Mouse (Mus musculus) liver, embryonic 14.5 days (tissue): ENCODE results near the gene Ccdc12. TPM values are rescaled to one million over a fixed set of nuclear protein-coding genes. Genes with fewer than 3 reads are reported as not detected.
A peak's percentile ranks its signal among the peaks of the same experiment; 100 is the strongest.

Source experiments
- ATAC-seq: fragments of 200-750 bp; cut with Nextera tagmentation; 2 replicates; pipeline ENCODE4 v1.8.0; 2017; ENCODE audit warnings: moderate number of reproducible peaks, mild to moderate bottlenecking, moderate library complexity; ENCODE audit not compliant: insufficient read depth
- DNase-seq, 3 experiments: peaks; one replicate each; pipeline ENCODE4 v3.0.0-alpha.2; 2012 to 2013; ENCODE audit warnings: low read depth in 3 of 3, low spot score in 3 of 3
- H3K27ac ChIP-seq: fragments of 300-500 bp; sonication (generic); 2 replicates; pipeline ENCODE4 v1.5.1; 2014; ENCODE audit warnings: moderate library complexity, mild to moderate bottlenecking, control low read depth, inconsistent platforms
- H3K27me3 ChIP-seq: fragments of 300-500 bp; sonication (generic); 2 replicates; pipeline ENCODE4 v1.6.1; 2014; ENCODE audit warnings: mild to moderate bottlenecking, low read length, moderate library complexity; ENCODE audit not compliant: control insufficient read depth, insufficient read depth
- H3K36me3 ChIP-seq: fragments of 300-500 bp; sonication (generic); replicated peaks from 2 replicates; pipeline ENCODE4 v1.6.1; 2014; ENCODE audit warnings: low read depth; ENCODE audit not compliant: control insufficient read depth, insufficient read depth
- H3K4me1 ChIP-seq, 2 experiments: fragments of 200-500 bp in 1 of 2; fragments of 300-500 bp in 1 of 2; sonication (generic) in 1 of 2; replicated peaks; 2 replicates each; pipeline ENCODE4 v1.6.1; 2012 to 2014; ENCODE audit warnings: antibody characterized with exemption in 1 of 2, inconsistent platforms in 1 of 2, low read length in 1 of 2; ENCODE audit not compliant: control insufficient read depth in 2 of 2, insufficient read depth in 2 of 2
- H3K4me2 ChIP-seq: fragments of 300-500 bp; sonication (generic); 2 replicates; pipeline ENCODE4 v1.6.1; 2014; ENCODE audit warnings: low read depth, mild to moderate bottlenecking, control low read depth, moderate library complexity
- H3K4me3 ChIP-seq, 2 experiments: fragments of 200-500 bp in 1 of 2; fragments of 300-500 bp in 1 of 2; sonication (generic) in 1 of 2; 2 replicates each; pipeline ENCODE4 v1.5.1; 2012 to 2014; ENCODE audit warnings: low read depth in 2 of 2, low read length in 2 of 2, mild to moderate bottlenecking in 2 of 2, control low read depth in 1 of 2, inconsistent platforms in 1 of 2, moderate library complexity in 1 of 2; ENCODE audit not compliant: insufficient read depth in 1 of 2
- H3K9ac ChIP-seq: fragments of 300-500 bp; sonication (generic); replicated peaks from 2 replicates; pipeline ENCODE4 v1.6.1; 2014; ENCODE audit warnings: mild to moderate bottlenecking, control low read depth, moderate library complexity
- H3K9me3 ChIP-seq: fragments of 300-500 bp; sonication (generic); 2 replicates; pipeline ENCODE4 v1.6.1; 2016; ENCODE audit warnings: low read length, mixed read lengths; ENCODE audit not compliant: control insufficient read depth
- CTCF ChIP-seq: IDR thresholded peaks from 2 replicates; pipeline ENCODE4 v1.5.1; 2016; ENCODE audit warnings: antibody characterized with exemption, low read depth, control low read depth
- EP300 ChIP-seq: IDR thresholded peaks from 2 replicates; pipeline ENCODE4 v1.6.1; 2016; ENCODE audit warnings: antibody characterized with exemption, low read depth
- WGBS: fragments of 180-500 bp; shearing (Covaris S2); extraction: QIAGEN DNeasy Blood & Tissue Kit; methylation state at CpG from one replicate; pipeline ENCODE4 v1.1.7; 2014; ENCODE audit not compliant: insufficient replicate concordance; 5-methylcytosine and 5-hydroxymethylcytosine counted together
- polyA plus RNA-seq, 2 experiments: library from polyadenylated mRNA; depleted of rRNA in 1 of 2; stranded (reverse) in 1 of 2; unstranded in 1 of 2; fragments of >200 nt; fragmentation: Nextera tagmentation in 1 of 2; extraction: Ambion mirVana in 1 of 2; gene quantifications; 2 replicates each; pipeline versions ENCODE4 v1.2.1 to v1.2.3; 2012 to 2014

Gene Ccdc12
- polyA plus RNA-seq, 2 experiments = 64.5 to 66.0 TPM

- Histone ChIP-seq H3K9me3 (no peaks in the 10 kb centered on the region), H3K4me1 (no peaks in the 10 kb centered on the region), H3K9ac (no peak overlapping the region), H3K4me3 (no peak overlapping the region), H3K27ac (no peak overlapping the region), H3K4me2 (no peak overlapping the region), H3K27me3 (no peaks in the 10 kb centered on the region), H3K36me3 (no peaks in the 10 kb centered on the region; the same call in 1 of the 2 replicates)
- DNase-seq (no peak), ATAC-seq (no peak)
- TF ChIP-seq EP300 (no peak), CTCF (no peak)
- 71% methylated on average over 6 of the region's 6 CpGs for WGBS
These were observed 55.7 kb downstream of the Ccdc12 start for GRCm38 (mm10) chr9:110711996-110712395.

DNA sequence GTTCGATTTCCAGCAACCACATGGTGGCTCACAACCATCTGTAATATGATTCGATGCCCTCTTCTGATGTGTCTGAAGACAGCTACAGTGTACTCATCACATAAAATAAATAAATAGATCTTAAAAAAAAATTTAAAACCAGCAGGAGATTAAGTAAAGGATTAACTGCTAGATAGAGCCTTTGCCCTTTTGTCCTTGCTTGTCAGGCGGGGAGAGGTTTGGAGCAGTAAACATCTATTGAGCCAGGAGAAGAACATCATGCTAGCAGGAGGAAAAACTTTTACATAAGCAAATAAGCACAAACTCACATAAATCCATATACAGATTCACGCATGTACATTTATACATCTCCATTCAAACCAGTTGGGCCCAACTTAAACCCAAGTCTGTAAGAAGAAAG is 56.2 kb downstream of the Ccdc12 start:
- Histone ChIP-seq H3K9ac (no peak overlapping the region), H3K4me3 (no peak overlapping the region), H3K36me3 (no peaks in the 10 kb centered on the region; the same call in 1 of the 2 replicates), H3K27ac (no peak overlapping the region), H3K9me3 (no peaks in the 10 kb centered on the region), H3K27me3 (no peaks in the 10 kb centered on the region), H3K4me1 (no peaks in the 10 kb centered on the region), H3K4me2 (no peak overlapping the region)
- no peak for DNase-seq
- WGBS = 74% methylated on average over 4 of the region's 4 CpGs
- no peak for ATAC-seq
- TF ChIP-seq CTCF (no peak), EP300 (no peak)

GRCm38 (mm10) chr9:110713389-110713788 is 57.1 kb downstream of the Ccdc12 start:
- DNase-seq (no peak), ATAC-seq (no peak)
- no peak overlapping the region for H3K9ac ChIP-seq
- WGBS = 59% methylated on average over 1 of the region's 1 CpGs
- no peaks in the 10 kb centered on the region; the same call in 1 of the 2 replicates for H3K36me3 ChIP-seq
- no peaks in the 10 kb centered on the region for H3K27me3 ChIP-seq
- TF ChIP-seq EP300 (no peak), CTCF (no peak)
- no peaks in the 10 kb centered on the region for H3K9me3 ChIP-seq
- H3K4me3 ChIP-seq = no peak overlapping the region
- H3K4me1 ChIP-seq = no peaks in the 10 kb centered on the region
- no peak overlapping the region for H3K27ac ChIP-seq
- no peak overlapping the region for H3K4me2 ChIP-seq

DNA sequence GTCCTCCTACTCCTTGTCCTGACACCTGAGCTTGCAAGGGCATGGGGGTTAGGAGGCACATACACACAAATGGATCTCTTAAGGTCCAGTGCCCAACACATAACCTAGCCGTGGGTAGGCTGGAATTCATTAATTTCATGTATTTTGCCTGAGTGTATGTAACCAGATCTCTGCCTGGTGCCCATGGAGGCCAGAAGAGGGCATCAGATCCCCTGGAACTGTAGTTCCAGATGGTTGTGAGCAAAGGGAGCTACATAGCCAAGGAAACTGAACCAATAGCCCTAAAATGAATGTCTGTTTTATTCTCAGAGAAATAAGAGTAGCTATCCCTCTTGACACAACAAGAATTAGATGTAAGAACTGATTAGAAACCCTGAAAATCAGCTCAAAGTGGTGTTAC is 59.1 kb downstream of the Ccdc12 start:
- Histone ChIP-seq H3K4me3 (no peak overlapping the region), H3K27ac (no peak overlapping the region), H3K36me3 (no peaks in the 10 kb centered on the region; the same call in 1 of the 2 replicates), H3K9ac (no peak overlapping the region), H3K27me3 (no peaks in the 10 kb centered on the region), H3K4me1 (no peaks in the 10 kb centered on the region), H3K4me2 (no peak overlapping the region), H3K9me3 (no peaks in the 10 kb centered on the region)
- 46% methylated on average over 1 of the region's 1 CpGs for WGBS
- no peak for DNase-seq
- no peak for ATAC-seq
- TF ChIP-seq CTCF (no peak; the same call in 1 of the 2 replicates), EP300 (no peak)

DNA sequence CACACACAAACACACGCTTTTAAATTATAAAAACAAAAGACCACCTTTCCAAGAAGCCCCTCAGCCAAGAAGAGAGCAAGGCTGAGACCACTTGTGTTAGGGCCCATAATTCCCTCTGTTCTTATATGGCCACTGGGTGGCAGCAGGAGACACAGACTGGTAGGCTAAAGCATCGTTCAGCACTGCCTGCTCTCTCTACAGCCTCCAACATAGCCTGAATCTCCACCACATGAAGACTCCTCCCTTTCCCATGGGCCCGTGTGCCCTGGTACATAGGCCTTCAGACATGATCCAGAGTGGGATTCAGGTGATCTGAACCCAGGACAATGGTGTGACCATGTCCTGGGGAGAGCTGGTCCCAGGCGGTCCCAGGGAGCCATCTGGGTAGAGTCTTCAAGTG is 60.5 kb downstream of the Ccdc12 start:
- Histone ChIP-seq H3K4me1 (no peaks in the 10 kb centered on the region), H3K27me3 (no peaks in the 10 kb centered on the region), H3K36me3 (no peaks in the 10 kb centered on the region; the same call in 1 of the 2 replicates), H3K27ac (no peak overlapping the region), H3K4me3 (no peak overlapping the region), H3K9ac (no peak overlapping the region), H3K9me3 (no peaks in the 10 kb centered on the region), H3K4me2 (no peak overlapping the region)
- WGBS = 26% methylated on average over 4 of the region's 4 CpGs
- DNase-seq = peak in 1 of 3 experiments; percentile 20
- TF ChIP-seq EP300 (no peak), CTCF (peak; percentile 78)
- no peak for ATAC-seq
